Mouse (Mus musculus) erythroblast, embryonic 14.5 days (primary cell): ENCODE results near the gene Fcer1g. TPM values are rescaled to one million over a fixed set of nuclear protein-coding genes. Genes with fewer than 3 reads are reported as not detected.

Source experiments
- H3K27me3 ChIP-seq: 2 replicates; pipeline ENCODE4 v1.6.1; 2012; ENCODE audit warnings: inconsistent platforms; ENCODE audit not compliant: control insufficient read depth
- H3K36me3 ChIP-seq: 2 replicates; pipeline ENCODE4 v1.6.1; 2012; ENCODE audit warnings: mild to moderate bottlenecking, inconsistent platforms; ENCODE audit not compliant: control insufficient read depth
- H3K4me1 ChIP-seq: 2 replicates; pipeline ENCODE4 v1.6.1; 2012; ENCODE audit warnings: inconsistent platforms; ENCODE audit not compliant: control insufficient read depth
- H3K4me3 ChIP-seq: replicated peaks from 2 replicates; pipeline ENCODE3; 2012; ENCODE audit warnings: moderate library complexity, mild to moderate bottlenecking, inconsistent platforms
- H3K9me3 ChIP-seq: 2 replicates; pipeline ENCODE4 v1.6.1; 2012; ENCODE audit warnings: low read length, inconsistent platforms, mixed read lengths; ENCODE audit not compliant: control insufficient read depth
- GATA1 ChIP-seq: IDR thresholded peaks from 2 replicates; pipeline ENCODE4 v1.6.1; 2012; ENCODE audit warnings: low read length, inconsistent platforms, mixed read lengths
- TAL1 ChIP-seq: IDR thresholded peaks from 3 replicates; pipeline ENCODE4 v1.6.1; 2012; ENCODE audit warnings: low read length, inconsistent platforms, mixed read lengths
- polyA plus RNA-seq: library from polyadenylated mRNA; stranded (reverse); fragments of >175 nt; gene quantifications from 2 replicates; pipeline ENCODE4 v1.2.3, GENCODE M21; 2012

The Fcer1g gene
- polyA plus RNA-seq: 0.13 and 0.17 TPM in 2 replicates

- Histone ChIP-seq H3K27me3 (no peaks in the 10 kb centered on the region), H3K4me3 (no peak within 1 kb of the TSS), H3K4me1 (peaks cover 30% of the 10 kb centered on the region), H3K9me3 (no peaks in the 10 kb centered on the region), H3K36me3 (peaks cover 54% of the 10 kb centered on the region)
- TF ChIP-seq GATA1: no peak
- TF ChIP-seq TAL1: no peak
Observed at GRCm38 (mm10) chr1:171234126-171234525, at the start of gene Fcer1g. TSS of gene Fcer1g (minus strand) at chr1:171234365.

GRCm38 (mm10) chr1:171283188-171284160, 49.3 kb upstream of the Fcer1g start:
- peak overlapping the region; percentile 85 for H3K4me3 ChIP-seq
- no peaks in the 10 kb centered on the region for H3K27me3 ChIP-seq
- H3K9me3 ChIP-seq: no peaks in the 10 kb centered on the region
- no peak for TF ChIP-seq TAL1
- TF ChIP-seq GATA1: no peak
- peaks cover 76% of the 10 kb centered on the region for H3K36me3 ChIP-seq
- peaks cover 68% of the 10 kb centered on the region for H3K4me1 ChIP-seq

- peaks cover 82% of the 10 kb centered on the region for H3K36me3 ChIP-seq
- TF ChIP-seq GATA1 (no peak), TAL1 (no peak)
- H3K27me3 ChIP-seq: no peaks in the 10 kb centered on the region
- no peaks in the 10 kb centered on the region for H3K9me3 ChIP-seq
- H3K4me1 ChIP-seq: peaks cover 71% of the 10 kb centered on the region
- peak overlapping the region; percentile 85 for H3K4me3 ChIP-seq
Observed at GRCm38 (mm10) chr1:171282086-171282805, 48.1 kb upstream of the Fcer1g start.

GRCm38 (mm10) chr1:171281528-171281923, 47.4 kb upstream of the Fcer1g start:
- no peak for TF ChIP-seq TAL1
- no peak for TF ChIP-seq GATA1
- Histone ChIP-seq H3K9me3 (no peaks in the 10 kb centered on the region), H3K27me3 (no peaks in the 10 kb centered on the region), H3K4me3 (peak overlapping the region; percentile 85), H3K4me1 (peaks cover 70% of the 10 kb centered on the region), H3K36me3 (peaks cover 87% of the 10 kb centered on the region)

GRCm38 (mm10) chr1:171280916-171281527, 46.9 kb upstream of the Fcer1g start, which contains the start of gene Ppox:
TSS of gene Ppox (minus strand) at chr1:171281186.
- H3K4me3 ChIP-seq: peak within 1 kb of the TSS; percentile 85
- H3K36me3 ChIP-seq: peaks cover 87% of the 10 kb centered on the region
- H3K4me1 ChIP-seq: peaks cover 70% of the 10 kb centered on the region
- no peaks in the 10 kb centered on the region for H3K9me3 ChIP-seq
- no peaks in the 10 kb centered on the region for H3K27me3 ChIP-seq
- TF ChIP-seq TAL1 (peak; percentile 92), GATA1 (peak; percentile 96)

GRCm38 (mm10) chr1:171280250-171280915, 46.2 kb upstream of the Fcer1g start:
- Histone ChIP-seq H3K36me3 (peaks cover 87% of the 10 kb centered on the region), H3K4me3 (peak overlapping the region; percentile 85), H3K27me3 (no peaks in the 10 kb centered on the region), H3K4me1 (peaks cover 68% of the 10 kb centered on the region), H3K9me3 (no peaks in the 10 kb centered on the region)
- TF ChIP-seq TAL1: no peak
- no peak for TF ChIP-seq GATA1

GRCm38 (mm10) chr1:171279721-171280120, 45.6 kb upstream of the Fcer1g start:
- Histone ChIP-seq H3K27me3 (no peaks in the 10 kb centered on the region), H3K9me3 (no peaks in the 10 kb centered on the region), H3K4me1 (peaks cover 68% of the 10 kb centered on the region), H3K36me3 (peaks cover 87% of the 10 kb centered on the region), H3K4me3 (peak overlapping the region; percentile 85)
- TF ChIP-seq TAL1: no peak
- TF ChIP-seq GATA1: peak; percentile 25; the same call in 1 of the 2 replicates

GRCm38 (mm10) chr1:171279012-171279705, 45.0 kb upstream of the Fcer1g start:
- TF ChIP-seq TAL1 (no peak), GATA1 (no peak)
- peaks cover 87% of the 10 kb centered on the region for H3K36me3 ChIP-seq
- no peaks in the 10 kb centered on the region for H3K27me3 ChIP-seq
- H3K9me3 ChIP-seq: no peaks in the 10 kb centered on the region
- peaks cover 70% of the 10 kb centered on the region for H3K4me1 ChIP-seq
- H3K4me3 ChIP-seq: peak overlapping the region; percentile 85
